Mouse (Mus musculus): Measurements from ENCODE around the gene Cep41. TPM values are rescaled to one million over a fixed set of nuclear protein-coding genes. Genes with fewer than 3 reads are reported as not detected.

Cep41 gene
- polyA plus RNA-seq, 1 experiment from 2014 or later, result 2.8 TPM

DNA sequence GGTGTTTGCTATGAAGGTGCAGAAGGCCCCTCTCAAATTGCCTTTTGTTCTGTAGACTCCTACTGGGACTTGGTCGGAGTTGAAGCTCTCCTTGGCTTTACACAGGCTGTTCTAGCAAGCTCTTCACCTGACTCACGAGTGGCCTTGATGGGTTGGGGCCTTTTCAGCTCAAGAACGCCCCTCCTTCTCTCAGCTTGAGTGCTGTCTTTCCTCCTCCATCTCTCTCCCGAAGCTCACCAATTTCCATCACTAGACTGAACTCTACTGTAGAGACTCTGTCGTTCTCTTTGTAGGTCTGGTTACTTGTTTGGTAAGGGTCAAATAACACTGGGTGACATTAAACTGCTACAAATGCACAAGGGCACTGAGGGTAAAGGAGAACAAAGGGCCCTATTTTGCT, 723 bp downstream of the Cep41 start:
- H3K27ac ChIP-seq (ENCODE audit: low read depth), result peak overlapping the region; percentile 85

DNA sequence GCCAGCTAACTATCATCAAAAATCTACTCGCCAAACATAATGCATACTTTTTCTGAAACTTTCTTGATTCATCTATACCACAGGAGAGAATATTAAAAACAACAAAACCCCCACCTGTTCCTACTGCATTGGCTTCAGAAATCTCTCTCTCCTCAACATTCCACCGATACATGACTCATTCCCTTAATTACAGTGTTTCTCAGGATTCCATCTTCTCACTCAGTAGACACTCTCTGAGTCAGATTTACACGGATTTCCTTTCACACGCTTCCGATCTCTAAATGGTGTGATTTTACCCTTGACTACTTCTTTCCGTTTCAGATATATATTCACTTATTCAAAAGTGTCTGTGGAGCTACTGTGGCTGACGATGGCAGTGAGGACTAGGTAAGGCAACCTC, 6.4 kb downstream of the Cep41 start:
- no peak overlapping the region for H3K27ac ChIP-seq (ENCODE audit: low read depth)
- TF ChIP-seq EP300 (IDR thresholded peaks at IDR 0.05; ENCODE audit: low read depth) (no peak), CTCF (IDR thresholded peaks at IDR 0.05; ENCODE audit: low read depth) (no peak)
- H3K4me1 ChIP-seq (ENCODE audit: insufficient read depth), result no peaks in the 10 kb centered on the region; the same call in 1 of the 2 replicates
- DNase-seq (no peak), ATAC-seq (no peak)
- H3K4me2 ChIP-seq (ENCODE audit: low read depth, low read length), result no peak overlapping the region
- H3K9me3 ChIP-seq (ENCODE audit: low read length), result no peaks in the 10 kb centered on the region
- no peak overlapping the region for H3K4me3 ChIP-seq (ENCODE audit: low read depth, low read length)
- no peaks in the 10 kb centered on the region for H3K36me3 ChIP-seq (replicated peaks; ENCODE audit: insufficient read depth, low read length)
- H3K27me3 ChIP-seq (ENCODE audit: insufficient read depth, low read length), result no peaks in the 10 kb centered on the region
- no peak overlapping the region for H3K9ac ChIP-seq (replicated peaks)
- 85% methylated on average over 7 of the region's 7 CpGs for WGBS (ENCODE audit: insufficient replicate concordance)

More for the DNA sequence above, 723 bp downstream of the Cep41 start:
- TF ChIP-seq EP300 (IDR thresholded peaks at IDR 0.05; ENCODE audit: low read depth) (no peak), CTCF (IDR thresholded peaks at IDR 0.05; ENCODE audit: low read depth) (no peak)
- 64% methylated on average over 5 of the region's 5 CpGs for WGBS (ENCODE audit: insufficient replicate concordance)
- H3K27me3 ChIP-seq (ENCODE audit: insufficient read depth, low read length), result no peaks in the 10 kb centered on the region
- H3K9ac ChIP-seq (replicated peaks), result peak overlapping the region; percentile 70
- ATAC-seq (no peak), DNase-seq (no peak)
- peak overlapping the region; percentile 96 for H3K4me2 ChIP-seq (ENCODE audit: low read depth, low read length)
- H3K4me1 ChIP-seq (ENCODE audit: insufficient read depth), result peaks cover 9% of the 10 kb centered on the region
- H3K9me3 ChIP-seq (ENCODE audit: low read length), result no peaks in the 10 kb centered on the region
- H3K36me3 ChIP-seq (replicated peaks; ENCODE audit: insufficient read depth, low read length), result no peaks in the 10 kb centered on the region
- peak overlapping the region; percentile 77 for H3K4me3 ChIP-seq (ENCODE audit: low read depth, low read length)

DNA sequence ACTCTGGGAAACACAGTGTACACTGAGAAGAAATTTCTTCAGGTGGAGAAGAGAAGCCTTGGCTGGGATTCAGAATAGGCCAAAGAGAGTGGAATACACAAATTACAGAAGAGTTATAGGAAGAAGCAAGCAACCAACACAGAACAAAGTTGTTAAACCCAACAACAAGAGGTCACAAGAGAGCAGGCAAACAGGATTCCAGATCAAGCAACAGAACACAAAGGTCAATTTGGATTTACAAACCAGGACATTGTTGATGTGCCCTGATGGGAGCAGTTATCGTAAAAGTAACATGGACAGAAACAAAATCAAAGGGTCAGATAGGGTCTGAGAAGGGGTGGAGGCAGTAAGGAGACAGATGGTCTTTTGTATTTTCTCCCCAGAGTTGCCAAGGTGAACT, 9.0 kb downstream of the Cep41 start:
- H3K9me3 ChIP-seq (ENCODE audit: low read length), result no peaks in the 10 kb centered on the region
- 0 out of 2 replicates have a peak overlapping the region, but pooled peaks have one; percentile 23 for H3K27ac ChIP-seq (ENCODE audit: low read depth)
- DNase-seq (no peak), ATAC-seq (peak; percentile 56)
- H3K27me3 ChIP-seq (ENCODE audit: insufficient read depth, low read length), result no peaks in the 10 kb centered on the region
- WGBS (ENCODE audit: insufficient replicate concordance), result 74% methylated on average over 1 of the region's 1 CpGs
- no peaks in the 10 kb centered on the region; the same call in 1 of the 2 replicates for H3K4me1 ChIP-seq (ENCODE audit: insufficient read depth)
- no peak overlapping the region for H3K9ac ChIP-seq (replicated peaks)
- H3K36me3 ChIP-seq (replicated peaks; ENCODE audit: insufficient read depth, low read length), result no peaks in the 10 kb centered on the region
- H3K4me3 ChIP-seq (ENCODE audit: low read depth, low read length), result no peak overlapping the region
- no peak overlapping the region for H3K4me2 ChIP-seq (ENCODE audit: low read depth, low read length)
- TF ChIP-seq EP300 (IDR thresholded peaks at IDR 0.05; ENCODE audit: low read depth) (no peak), CTCF (IDR thresholded peaks at IDR 0.05; ENCODE audit: low read depth) (no peak)

- no peak for DNase-seq
- Histone ChIP-seq H3K27me3 (ENCODE audit: insufficient read depth, low read length) (no peaks in the 10 kb centered on the region), H3K4me2 (ENCODE audit: low read depth, low read length) (peak overlapping the region; percentile 39; the same call in 1 of the 2 replicates), H3K36me3 (replicated peaks; ENCODE audit: insufficient read depth, low read length) (no peaks in the 10 kb centered on the region), H3K4me3 (ENCODE audit: low read depth, low read length) (no peak overlapping the region), H3K4me1 (ENCODE audit: insufficient read depth) (no peaks in the 10 kb centered on the region; the same call in 1 of the 2 replicates), H3K9me3 (ENCODE audit: low read length) (no peaks in the 10 kb centered on the region), H3K27ac (ENCODE audit: low read depth) (peak overlapping the region; percentile 51), H3K9ac (replicated peaks) (no peak overlapping the region)
- no peak for ATAC-seq
- WGBS (ENCODE audit: insufficient replicate concordance), result 62% methylated on average over 13 of the region's 13 CpGs
- TF ChIP-seq CTCF (IDR thresholded peaks at IDR 0.05; ENCODE audit: low read depth), result no peak
Measured at GRCm38 (mm10) chr6:30681935-30682900, 11.3 kb downstream of the Cep41 start.

DNA sequence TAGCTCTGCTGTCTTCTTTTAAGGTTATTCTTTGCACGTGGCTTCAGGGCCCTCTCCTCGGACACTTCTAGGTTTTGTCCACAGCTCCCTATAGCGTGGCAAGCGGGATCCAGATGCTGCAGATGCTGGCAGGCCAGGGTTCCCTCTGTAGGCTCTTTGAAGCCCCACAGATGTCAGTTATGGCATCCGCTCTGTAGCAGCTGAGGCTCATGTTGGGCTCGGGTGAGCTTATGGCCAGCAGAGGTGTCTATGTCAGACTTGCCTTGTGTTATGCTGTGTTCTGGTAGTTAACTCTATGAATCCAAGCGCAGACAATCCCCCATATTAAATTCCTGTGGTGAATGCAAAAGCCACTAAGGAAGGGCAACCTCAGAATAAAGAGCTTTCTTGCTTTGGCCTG, 13.1 kb downstream of the Cep41 start:
- no peak overlapping the region for H3K4me2 ChIP-seq (ENCODE audit: low read depth, low read length)
- WGBS (ENCODE audit: insufficient replicate concordance), result 81% methylated on average over 7 of the region's 7 CpGs
- no peak for ATAC-seq
- no peaks in the 10 kb centered on the region for H3K27me3 ChIP-seq (ENCODE audit: insufficient read depth, low read length)
- H3K9ac ChIP-seq (replicated peaks), result no peak overlapping the region
- no peaks in the 10 kb centered on the region for H3K9me3 ChIP-seq (ENCODE audit: low read length)
- no peak for DNase-seq
- no peak for TF ChIP-seq CTCF (IDR thresholded peaks at IDR 0.05; ENCODE audit: low read depth)
- TF ChIP-seq EP300 (IDR thresholded peaks at IDR 0.05; ENCODE audit: low read depth), result no peak
- no peak overlapping the region for H3K4me3 ChIP-seq (ENCODE audit: low read depth, low read length)
- peaks cover 1% of the 10 kb centered on the region for H3K4me1 ChIP-seq (ENCODE audit: insufficient read depth)
- no peak overlapping the region for H3K27ac ChIP-seq (ENCODE audit: low read depth)
- no peaks in the 10 kb centered on the region for H3K36me3 ChIP-seq (replicated peaks; ENCODE audit: insufficient read depth, low read length)

DNA sequence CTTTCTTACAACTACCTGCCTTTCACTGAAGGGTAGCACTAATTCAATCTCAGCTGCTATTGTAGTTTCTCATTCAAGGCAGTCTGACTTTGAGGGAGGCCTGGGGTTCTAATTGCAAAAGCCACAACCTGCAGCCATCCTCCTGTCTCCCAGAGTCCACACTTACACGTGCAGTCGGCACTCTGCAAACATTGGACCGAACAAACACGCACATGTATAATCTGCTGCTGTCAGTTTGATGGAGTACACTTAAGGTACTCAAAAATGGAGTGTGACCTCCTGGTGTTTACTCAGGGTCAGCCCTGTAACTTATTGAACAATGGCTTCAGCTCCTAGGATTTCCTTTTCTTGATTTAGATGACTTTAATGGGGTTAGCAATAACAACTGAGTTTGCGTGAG, 14.0 kb downstream of the Cep41 start:
- no peak overlapping the region for H3K4me3 ChIP-seq (ENCODE audit: low read depth, low read length)
- no peak overlapping the region for H3K27ac ChIP-seq (ENCODE audit: low read depth)
- 51% methylated on average over 5 of the region's 5 CpGs for WGBS (ENCODE audit: insufficient replicate concordance)
- no peaks in the 10 kb centered on the region for H3K36me3 ChIP-seq (replicated peaks; ENCODE audit: insufficient read depth, low read length)
- DNase-seq (no peak), ATAC-seq (no peak)
- H3K9ac ChIP-seq (replicated peaks), result no peak overlapping the region
- TF ChIP-seq CTCF (IDR thresholded peaks at IDR 0.05; ENCODE audit: low read depth), result no peak
- no peak for TF ChIP-seq EP300 (IDR thresholded peaks at IDR 0.05; ENCODE audit: low read depth)
- no peaks in the 10 kb centered on the region for H3K9me3 ChIP-seq (ENCODE audit: low read length)
- no peaks in the 10 kb centered on the region for H3K27me3 ChIP-seq (ENCODE audit: insufficient read depth, low read length)
- no peak overlapping the region for H3K4me2 ChIP-seq (ENCODE audit: low read depth, low read length)
- peaks cover 8% of the 10 kb centered on the region for H3K4me1 ChIP-seq (ENCODE audit: insufficient read depth)
